Mouse (Mus musculus): Measurements from ENCODE around the gene Prtg.

Gene Prtg

DNA sequence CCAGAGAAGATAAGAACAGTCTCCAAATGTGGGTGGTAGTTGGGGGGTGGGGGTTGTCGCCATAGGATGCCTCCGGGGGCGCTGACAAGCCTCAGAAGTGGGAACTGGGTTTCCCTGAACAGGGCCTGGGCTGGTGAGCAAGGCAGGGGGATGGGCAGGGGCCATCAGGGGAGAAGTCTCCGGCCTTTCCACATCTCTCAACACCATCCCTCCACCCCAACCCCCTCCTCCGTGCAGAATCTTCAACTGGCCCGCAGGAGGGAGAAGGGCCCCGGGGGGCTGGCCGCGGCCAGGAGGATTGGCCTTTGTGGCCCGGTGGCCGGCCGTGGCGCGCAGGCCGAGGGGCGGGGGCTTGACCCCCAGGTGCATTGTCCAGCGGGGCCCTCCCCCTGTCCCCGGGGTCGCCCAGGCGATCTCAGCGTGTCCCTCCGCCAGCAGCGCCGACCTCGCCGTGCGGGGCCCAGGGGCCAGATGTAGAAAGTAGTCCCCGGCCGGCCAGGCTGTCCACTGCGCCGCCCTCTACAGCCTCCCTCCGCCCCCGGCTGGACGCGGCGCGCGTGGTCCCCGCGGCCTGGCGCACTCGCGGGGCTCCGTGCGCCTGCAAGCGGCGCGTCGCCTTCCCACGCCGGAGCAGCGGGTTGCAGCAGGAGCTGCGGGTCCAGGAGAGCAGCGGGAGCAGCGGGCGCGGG is at the start of gene Prtg:
Prtg (plus strand) TSS at position 144 of the 689 bp plus-strand sequence.
- peak; percentile 14 to 17 for DNase-seq

DNA sequence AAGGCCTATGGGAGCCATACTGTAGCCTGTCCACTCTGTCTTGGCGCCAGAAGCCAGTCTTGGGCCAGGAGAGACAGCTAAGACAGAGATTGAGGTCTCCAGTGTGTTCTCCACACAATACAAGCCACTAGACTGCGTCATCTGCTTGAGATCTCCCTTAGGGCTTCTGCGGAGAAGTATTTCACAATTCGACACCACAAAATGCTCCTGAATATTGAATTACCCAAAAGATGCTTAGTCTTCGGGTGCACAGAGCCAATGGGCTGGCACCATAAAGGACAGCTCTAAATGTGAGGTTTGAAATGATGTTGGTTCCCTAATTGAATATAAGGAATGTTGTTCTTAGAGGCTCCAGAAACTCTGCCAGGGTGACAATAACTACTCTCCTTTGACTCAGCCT is 49.5 kb upstream of the Prtg start:
- DNase-seq = no peak

DNA sequence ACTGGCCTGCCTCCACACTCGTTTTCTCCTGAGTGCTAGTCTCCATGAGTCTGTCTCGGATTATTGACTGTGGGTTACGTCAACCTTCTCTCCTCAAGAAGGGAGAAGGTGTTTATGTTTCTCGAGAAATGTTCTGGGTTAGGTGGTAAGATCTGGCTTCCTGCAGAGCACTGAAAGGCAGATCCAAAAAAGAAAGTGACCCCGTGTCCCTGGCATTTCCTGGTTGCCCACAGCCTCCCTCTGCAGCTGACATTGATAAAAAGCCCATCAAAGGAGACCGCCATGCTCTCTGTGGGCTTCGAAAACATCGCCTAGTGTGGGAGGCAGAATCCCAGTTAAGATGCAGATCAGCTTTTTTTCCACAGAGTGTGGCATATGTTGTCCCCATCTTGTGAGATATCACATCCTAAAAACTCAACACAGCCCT is 48.0 kb upstream of the Prtg start:
- DNase-seq = no peak

DNA sequence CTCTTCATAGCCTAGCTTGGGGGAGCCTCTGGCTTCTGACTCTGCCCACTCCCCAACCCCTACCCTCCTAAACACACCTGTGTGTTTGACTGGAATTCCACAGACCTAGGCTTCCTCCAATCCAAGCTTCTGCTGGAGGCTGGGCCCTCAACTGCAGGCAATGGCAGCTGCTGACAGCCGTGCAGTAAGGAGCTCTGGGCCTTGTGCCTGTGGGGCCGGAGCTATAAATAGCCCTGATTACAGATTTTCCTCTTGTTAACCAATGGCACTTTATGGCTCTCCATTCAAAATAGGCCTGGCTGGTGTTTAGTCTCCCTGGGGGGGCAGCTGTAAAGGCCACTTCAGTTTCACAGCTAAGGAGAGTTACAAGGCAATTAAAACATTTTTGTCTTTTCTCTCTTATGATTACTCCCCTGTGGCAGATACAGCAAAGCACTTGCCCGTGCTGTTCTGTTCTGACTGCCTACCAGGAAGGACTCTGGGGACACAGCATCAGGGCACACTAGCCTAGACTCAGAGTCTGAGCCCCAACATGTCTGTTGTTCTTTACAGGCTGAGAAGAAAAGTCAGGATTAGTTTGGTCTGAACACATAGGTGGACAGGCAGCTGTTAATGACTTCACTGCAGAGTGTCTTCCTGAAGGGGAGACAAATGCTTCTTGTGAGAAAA is 43.5 kb upstream of the Prtg start:
- no peak for DNase-seq

DNA sequence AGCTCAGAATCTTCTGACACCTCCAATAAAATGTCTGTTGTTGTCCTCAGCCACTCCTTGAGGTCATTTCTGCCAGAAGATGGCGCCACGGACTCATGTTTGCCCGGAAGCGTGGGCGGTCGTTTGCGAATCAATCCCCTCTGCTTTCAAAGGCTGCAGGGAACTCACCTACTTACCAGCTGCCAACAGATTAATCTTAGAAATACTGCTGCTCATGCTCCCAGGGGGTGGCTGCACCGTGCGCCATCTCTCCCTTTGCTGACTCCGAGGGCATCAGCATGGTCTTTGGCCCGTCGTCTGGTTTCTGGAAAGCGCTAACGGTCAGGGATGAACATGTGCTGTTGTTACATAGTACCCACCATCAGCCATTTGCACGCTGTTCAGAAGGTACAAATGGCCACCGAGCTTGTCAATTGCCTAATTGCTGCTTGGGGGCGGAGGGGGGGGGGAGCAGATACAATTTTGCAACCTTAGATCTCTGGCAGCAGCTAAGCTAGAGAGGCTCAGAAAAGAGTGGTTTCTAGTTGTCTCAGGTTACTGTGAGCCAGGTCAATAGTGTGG is 39.8 kb upstream of the Prtg start:
- DNase-seq = peak; percentile 78 to 81

DNA sequence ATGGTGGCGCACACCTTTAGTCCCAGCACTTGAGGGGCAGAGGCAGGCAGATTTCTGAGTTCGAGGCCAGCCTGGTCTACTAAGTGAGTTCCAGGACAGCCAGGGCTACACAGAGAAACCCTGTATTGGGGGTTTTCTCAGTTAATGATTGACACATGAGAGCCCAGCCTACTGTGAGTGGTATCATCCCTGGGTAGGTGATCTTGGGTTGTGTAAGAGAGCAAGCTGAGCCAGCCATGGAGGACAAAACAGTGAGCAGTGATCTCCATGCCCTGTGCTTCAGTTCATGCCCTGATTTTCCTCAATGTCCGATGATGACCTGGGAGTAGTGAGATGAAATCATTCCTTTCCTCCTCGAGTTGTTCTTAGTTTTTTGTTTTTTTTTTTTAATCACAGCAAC is 31.7 kb upstream of the Prtg start:
- no peak for DNase-seq

DNA sequence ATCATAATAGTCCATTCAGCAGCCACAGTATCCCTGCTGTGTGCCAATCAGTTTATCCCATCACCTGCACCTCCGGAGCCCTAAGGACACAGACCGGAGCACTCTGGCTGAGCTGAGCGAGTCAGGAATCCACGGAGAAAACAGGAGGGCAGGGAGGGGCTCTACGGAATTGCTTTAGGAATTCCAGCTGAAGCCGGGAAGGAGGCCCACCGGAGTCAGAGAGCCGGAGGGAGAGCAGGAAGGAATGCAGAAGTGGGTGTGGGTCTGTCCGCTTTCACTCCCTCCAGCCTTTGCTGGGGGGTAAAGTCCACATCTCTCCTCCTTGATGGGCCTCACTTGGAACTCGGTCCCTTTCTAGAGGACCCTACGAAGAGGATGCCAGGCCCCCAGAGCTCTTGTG is 27.7 kb upstream of the Prtg start:
- no peak for DNase-seq

DNA sequence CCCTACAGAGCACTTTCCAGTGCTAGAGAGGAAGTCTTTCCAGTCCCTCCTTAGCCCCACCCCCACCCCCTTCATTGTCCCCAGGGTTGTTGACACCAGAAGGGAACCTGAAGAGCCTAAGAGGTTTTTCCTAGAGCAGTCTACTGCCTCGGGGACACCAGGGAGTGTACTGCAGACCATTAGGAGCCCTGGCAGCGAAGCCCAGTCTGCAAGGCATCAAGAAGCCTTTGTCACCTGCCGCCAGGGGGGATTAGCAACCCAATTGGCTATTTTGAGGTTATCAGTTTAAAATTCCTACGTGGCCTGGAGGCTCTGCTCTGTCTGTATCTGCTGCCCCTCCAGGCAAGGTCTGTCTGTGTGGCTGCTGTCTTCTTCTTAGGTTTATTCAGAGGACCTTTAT is 26.9 kb upstream of the Prtg start:
- no peak for DNase-seq

DNA sequence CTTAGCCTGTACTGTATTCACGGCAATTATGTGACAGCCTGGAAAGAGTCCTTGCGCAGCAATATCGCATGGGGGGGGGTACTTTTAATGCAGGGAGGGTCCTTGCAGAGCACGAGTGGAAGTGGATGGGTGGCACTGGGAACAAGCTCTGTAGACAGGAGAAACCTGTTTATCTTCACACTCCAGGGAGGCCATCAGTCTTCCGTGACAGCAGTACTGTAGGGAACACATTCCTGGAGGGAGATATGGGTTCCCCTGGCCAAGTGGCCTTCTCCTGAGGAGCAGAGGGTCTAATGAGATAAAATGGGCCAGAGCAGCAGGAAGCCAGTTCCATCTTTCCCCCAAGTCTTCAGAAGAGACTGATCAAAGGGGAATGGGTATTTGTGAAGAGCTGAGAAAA is 26.0 kb upstream of the Prtg start:
- DNase-seq = no peak

DNA sequence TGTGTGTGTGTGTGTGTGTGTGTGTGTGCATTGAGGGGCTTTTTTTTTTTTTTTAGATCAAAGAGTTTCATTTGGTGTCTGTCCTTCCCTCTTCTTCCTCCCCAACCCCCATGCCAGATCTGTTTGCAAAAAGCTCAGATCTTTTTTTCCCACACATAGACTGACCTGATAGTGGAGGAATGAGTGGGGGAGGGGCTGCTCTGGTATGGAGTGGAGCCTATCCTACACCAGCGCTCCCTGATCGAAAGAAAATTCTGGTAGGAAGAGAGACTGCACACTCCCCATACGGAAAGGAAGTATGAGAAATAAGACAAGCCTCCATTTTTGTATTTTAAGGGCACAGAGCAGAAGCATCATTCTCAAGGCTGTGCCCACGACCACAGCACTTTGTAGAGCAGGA is 25.2 kb upstream of the Prtg start:
- DNase-seq = no peak

DNA sequence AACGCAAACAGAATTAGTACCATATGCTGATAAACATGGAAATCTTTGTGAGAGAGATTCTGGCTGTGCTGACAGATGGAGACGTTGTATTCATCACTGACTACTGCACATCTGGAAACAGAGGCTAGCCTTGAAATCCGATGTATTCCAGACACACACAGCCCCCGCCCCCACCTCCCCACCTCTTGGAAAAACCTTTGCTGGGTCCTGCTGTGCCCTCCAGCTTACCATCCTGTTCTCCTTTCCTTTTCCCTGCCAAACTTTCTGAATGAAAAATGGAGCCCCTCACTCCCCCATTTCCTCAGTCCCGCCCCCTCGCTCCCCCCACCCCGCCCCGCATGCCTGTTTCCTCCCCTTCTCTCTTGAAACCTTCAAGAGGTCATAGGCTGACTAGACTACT is 24.6 kb upstream of the Prtg start:
- DNase-seq = no peak

DNA sequence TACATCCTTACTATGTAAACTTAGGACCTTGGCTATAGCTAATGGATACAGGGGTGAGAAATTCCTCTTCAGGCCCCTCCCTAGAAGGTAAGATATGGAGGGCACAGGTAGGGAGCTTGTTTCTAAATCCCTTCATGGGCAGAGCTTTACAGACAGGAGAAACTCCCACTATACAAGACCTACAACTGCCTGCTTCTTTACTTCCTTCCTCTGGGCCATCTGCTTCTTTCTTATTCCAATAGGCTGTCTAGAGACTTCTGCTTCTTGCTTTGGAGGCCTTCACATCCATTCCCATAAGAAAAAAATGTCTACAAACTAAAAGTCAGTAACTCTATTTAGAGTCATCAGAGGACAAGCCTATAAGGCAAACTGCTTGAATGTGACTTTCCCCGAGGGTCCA is 18.9 kb upstream of the Prtg start:
- DNase-seq = no peak

DNA sequence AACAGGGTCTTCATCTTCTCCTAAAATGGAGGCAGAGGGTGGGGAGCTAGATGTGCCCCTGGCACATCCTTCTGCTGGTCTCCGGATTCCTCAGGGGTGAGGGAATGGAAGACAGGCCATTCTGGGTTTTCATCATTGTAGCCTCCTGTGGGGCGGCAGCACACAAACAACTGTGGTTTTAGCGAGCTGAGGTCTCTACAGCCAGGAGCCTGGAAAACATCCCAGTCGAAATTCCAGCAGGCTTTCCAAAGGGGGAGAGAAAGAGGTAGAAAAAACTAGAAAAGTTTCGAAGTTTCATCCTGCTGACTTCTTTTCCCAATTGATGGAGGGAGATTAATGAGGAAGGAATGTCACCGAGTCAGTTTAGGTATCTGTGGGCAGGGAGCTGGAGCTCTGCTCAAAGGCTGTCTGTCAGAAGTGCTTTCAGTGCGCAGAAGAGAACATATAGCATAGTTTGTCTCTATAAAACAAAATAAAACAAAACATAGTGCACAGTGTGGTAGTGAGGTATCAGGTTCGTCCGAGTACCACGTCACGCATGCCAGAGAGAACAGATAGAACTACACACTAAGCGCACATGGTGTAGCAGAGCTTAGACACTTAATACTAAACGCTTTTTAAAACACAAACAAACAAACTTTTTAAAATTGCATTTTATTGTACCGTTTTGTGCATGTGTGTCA is 16.0 kb upstream of the Prtg start:
- no peak for DNase-seq

DNA sequence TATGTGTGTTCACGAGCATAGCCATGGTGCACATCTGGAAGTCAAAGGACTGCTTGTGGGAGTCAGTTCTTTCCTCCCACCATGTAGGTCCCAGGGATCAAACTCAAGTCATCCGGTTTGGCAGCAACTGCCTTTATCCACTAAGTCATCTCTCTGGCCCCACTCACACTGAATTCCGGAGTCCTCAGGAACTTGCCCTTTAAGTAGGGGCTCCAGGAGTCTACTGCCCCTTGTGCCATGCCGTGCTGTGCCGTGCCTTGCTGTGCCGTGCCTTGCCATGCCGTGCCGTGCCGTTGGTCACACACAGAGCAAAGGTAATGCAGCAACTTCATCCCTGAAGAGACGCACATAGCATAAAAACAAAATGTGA is 15.5 kb upstream of the Prtg start:
- DNase-seq = no peak

DNA sequence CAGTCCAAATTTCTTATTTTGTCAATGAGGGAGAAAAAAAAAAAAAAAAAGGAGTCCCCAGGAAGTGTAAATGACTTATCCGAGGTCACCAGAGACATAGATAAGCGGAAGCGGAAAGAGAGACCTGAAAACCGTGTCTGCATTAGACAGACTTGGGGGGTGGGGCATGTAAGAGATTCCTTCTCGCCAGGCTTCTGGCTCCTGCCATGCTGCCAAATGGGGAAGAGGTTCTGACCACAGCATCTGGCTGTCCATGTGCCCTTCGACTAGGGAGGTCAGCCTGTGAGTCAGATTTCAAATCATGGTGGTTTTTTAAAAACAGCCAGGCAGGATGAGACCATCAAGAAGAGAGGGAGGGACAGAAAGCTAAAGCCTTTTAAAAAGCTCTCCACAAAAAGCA is 15.0 kb upstream of the Prtg start:
- no peak for DNase-seq

DNA sequence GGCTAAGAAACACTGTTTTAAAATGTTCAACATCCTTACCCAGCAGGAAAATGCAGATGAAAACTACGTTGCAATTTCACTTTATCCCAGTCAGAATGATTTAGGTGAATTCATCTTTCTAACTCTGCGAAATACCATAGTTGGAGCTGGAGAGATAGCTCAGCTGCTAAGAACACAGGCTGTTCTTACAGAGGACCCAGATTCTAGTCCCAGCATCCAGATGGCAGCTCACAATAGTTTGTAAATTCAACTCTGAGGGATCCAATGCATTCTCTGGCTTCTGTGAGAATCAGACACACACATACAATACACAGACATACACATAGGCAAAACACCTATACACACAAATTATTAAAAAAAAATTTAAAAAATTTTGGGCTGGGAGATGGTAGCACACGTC is 11.4 kb upstream of the Prtg start:
- no peak for DNase-seq

DNA sequence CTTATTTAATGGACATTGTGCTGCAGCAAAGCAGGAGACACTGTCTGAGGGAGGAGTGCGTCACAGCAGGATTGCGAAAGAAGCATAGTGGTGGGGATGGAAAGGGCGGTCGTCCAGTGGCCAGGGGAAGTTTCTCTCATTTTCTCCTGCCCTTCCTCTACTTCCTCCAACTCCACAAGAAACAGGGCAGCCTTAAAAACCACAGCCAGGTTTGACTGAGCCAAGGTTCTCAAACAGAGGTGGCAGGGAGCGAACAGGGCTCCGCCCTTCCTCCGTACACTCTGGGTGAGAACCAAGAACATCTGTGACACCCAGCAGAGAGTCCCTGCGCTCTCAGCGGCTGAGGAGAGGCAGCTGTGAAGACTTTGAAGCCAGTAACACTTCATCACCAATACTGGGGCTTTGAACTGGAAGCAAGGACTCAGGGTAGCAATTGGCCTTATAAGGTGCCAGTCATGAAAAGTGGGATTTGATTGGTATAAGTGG is 9.5 kb upstream of the Prtg start:
- no peak for DNase-seq

DNA sequence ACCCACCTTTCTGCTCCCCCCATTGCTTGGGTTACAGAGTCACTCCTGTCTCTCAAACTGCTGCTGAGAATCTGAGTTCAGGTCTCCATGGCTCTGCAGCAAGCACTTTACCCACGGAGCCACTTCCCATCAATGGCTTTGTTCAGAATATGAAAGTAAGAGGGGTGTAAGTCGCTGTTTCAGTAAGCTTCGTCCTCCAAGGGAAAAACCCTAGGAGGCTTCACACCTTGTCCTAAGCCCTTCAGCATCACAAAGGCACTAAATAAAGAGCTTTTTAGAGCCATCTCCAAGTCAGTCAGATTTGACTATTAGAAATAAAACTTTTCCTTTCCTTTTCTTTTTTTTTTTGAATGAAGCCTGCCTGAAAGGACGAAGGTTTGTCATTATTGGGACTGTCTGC is 3.4 kb upstream of the Prtg start:
- no peak for DNase-seq

DNA sequence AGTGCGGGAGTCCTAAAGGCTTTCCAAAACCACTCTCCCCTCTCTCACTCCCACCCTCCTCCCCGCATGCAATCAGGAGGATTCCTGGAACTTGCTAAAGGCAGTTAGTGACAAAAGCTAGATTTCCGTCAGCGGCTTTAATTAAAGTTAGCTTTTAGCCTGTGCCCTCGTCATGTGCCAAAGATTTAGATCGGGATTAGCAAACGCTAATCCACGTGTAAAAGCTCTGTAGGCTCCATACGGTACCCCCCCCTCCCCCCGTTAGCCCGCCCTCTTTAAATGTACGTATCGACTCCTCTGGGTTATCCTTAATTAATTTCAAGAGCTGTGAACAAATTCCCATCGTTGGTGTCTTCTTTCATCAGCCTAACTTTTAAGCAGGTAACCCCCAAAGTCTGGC is 528 bp upstream of the Prtg start:
- no peak for DNase-seq

DNA sequence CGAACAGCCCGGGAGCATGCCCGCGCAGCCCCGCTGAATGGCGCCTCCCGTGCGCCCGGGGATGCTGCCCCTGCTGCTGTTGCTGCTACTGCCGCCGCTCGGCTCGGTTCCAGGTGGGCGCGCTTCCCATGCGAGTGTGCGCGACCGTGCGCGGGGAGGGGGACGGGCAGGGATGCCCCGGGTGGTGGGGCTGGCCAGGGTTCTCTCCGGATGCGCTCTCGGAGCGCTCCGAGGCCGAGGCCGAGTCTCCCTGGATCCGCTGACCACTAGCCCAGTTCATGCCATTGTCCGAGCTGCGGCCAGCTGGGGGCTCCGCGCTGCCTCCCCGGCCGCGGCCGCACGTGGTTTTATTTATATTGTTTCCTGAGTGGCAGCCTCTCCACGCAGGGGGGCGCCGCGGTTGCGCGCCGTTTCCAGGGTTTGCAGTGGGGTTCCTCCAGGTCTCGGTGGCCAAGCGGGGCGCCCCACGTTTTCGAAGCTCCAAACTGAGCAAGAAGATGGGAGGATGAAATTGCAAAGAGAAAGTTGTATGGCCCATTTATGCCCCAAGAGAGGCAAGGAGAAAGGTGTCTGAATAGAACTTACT is 839 bp downstream of the Prtg start:
- peak; percentile 29 to 40 for DNase-seq

DNA sequence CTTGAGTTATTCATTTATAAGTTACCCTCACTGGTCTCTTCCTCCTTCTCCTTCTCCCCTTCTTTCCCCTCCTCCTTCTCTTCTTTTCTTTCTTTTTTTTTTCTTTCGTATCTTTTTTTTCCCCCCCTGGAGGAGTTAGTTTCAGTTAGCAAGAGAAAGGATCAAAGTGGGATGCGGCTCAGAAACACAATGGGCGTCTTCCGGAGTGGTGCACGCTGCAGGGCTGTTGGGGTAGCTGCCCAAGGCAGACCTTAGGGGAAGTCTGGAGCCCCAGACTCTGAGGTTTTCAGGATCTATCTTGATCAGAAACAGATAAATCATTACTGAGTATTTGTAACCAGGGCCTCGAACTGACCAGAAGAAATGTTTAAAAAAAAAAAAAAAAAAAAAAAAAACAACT is 1.5 kb downstream of the Prtg start:
- no peak for DNase-seq

DNA sequence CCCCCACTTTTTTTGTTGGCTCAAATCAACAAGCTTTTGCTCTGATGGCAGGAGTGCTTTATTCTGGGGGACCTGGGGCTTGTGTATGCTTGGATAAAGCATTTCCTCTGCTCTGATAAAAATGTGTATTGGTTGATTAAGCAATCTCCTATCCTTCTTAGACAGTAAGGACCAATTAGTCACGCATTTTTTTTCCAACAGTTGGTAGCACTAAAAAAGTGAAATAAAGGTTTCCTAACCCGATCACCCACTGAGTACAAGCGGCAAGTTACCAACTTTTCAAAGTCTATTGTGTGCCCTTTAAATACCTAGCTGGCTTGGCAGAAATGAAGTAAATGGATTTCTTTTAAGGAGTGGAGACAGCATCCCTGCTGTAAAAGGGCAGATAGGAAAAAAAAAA is 1.9 kb downstream of the Prtg start:
- DNase-seq = no peak

DNA sequence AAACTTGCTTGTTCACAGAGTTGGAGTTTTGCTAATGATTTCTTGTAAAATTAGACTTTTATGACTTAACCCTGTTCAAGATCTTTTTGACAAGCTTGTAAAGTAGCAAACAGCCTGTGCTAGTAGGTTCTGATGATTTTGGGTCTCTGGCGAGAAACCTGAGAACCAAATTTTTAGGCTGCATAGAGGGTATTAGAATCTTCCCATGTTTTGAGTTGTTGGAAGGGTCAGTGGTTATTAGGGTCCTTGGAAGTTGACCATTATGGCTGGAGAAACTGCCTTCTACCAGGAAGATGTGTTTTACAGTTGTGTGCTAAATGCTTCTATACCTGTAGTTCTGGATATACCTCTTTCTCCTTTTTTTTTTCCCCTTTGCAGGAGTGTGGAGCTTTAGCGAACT is 2.4 kb downstream of the Prtg start:
- no peak for DNase-seq

DNA sequence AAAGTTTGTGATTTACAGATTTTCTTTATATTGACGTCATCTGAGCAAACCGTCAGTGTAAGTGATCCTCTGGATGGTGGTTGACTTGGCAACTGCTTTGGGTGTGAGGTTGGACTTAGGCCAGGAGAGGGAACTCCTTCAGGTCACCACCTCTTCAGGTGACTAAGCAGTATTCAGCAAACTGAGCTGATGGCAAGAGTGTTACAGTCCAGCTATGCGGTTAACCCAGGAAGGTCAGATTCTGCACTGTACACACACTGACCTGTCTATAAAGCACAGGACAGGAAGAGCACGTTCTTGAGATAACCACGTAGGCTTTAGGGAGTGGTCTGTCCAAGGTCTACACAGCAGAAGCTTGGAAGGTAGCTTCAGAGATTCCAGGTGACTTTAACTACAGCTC is 3.9 kb downstream of the Prtg start:
- DNase-seq = no peak

All from cerebellum, postnatal 36 days (tissue).